ENCODE assay signal across 23 mouse cellular contexts in genomic region chr17:63294961-63295360, GRCm38 (mm10).
DNase-seq lines count a peak whose midpoint lies in the region; ATAC-seq lines count a peak whose summit lies in the region.
"Had no signal": no experiment of that assay in that cellular context is flagged by ENCODE, and none has a peak within 500 bp of the region (broad histone marks: within the 10 kb centered on the region; RNA-seq: fewer than 3 reads in every experiment).

No protein-coding gene starts in this region.

- ATAC-seq in midbrain, embryonic 14.5 days (ENCODE audit: low FRiP score, low TSS enrichment): no peak
- ATAC-seq: forebrain, postnatal 0 days; midbrain, embryonic 13.5 days had no signal

- no peaks in the 10 kb centered on the region for H3K36me3 ChIP-seq in midbrain, embryonic 10.5 days
- H3K36me3 ChIP-seq in midbrain, embryonic 14.5 days (ENCODE audit: control insufficient read depth, insufficient read depth, low read length): no peaks in the 10 kb centered on the region
- H3K36me3 ChIP-seq: heart, embryonic 10.5 days; midbrain, embryonic 13.5 days; stomach, embryonic 15.5 days had no signal

- no peaks in the 10 kb centered on the region; the same call in 1 of the 2 replicates for H3K9me3 ChIP-seq in midbrain, embryonic 10.5 days (replicated peaks)
- H3K9me3 ChIP-seq in midbrain, embryonic 14.5 days (ENCODE audit: control insufficient read depth, low read length): no peaks in the 10 kb centered on the region
- H3K9me3 ChIP-seq: G1E; heart, embryonic 10.5 days; midbrain, embryonic 13.5 days; stomach, embryonic 15.5 days had no signal

- 71% methylated on average over 3 of the region's 3 CpGs for WGBS in midbrain, embryonic 10.5 days
- 66% methylated on average over 3 of the region's 3 CpGs for WGBS in midbrain, embryonic 14.5 days

- no peaks in the 10 kb centered on the region for H3K27me3 ChIP-seq in midbrain, embryonic 10.5 days (ENCODE audit: low read depth, poor library complexity, severe bottlenecking)
- no peaks in the 10 kb centered on the region for H3K27me3 ChIP-seq in midbrain, embryonic 14.5 days (ENCODE audit: control insufficient read depth, insufficient read depth, low read length)
- H3K27me3 ChIP-seq: midbrain, embryonic 13.5 days; stomach, embryonic 15.5 days had no signal

- no peak overlapping the region for H3K4me3 ChIP-seq in midbrain, embryonic 10.5 days
- H3K4me3 ChIP-seq in midbrain, embryonic 14.5 days (replicated peaks; ENCODE audit: low read depth, low read length): no peak overlapping the region
- H3K4me3 ChIP-seq: erythroblast, embryonic 14.5 days; heart, embryonic 10.5 days; midbrain, embryonic 13.5 days; stomach, embryonic 15.5 days had no signal

- no peak overlapping the region for H3K9ac ChIP-seq in midbrain, embryonic 14.5 days (replicated peaks; ENCODE audit: low read length)
- H3K9ac ChIP-seq: forebrain, postnatal 0 days; midbrain, embryonic 13.5 days; stomach, embryonic 15.5 days had no signal

- H3K4me2 ChIP-seq in midbrain, embryonic 14.5 days (ENCODE audit: low read length): no peak overlapping the region
- H3K4me2 ChIP-seq: midbrain, embryonic 13.5 days; stomach, embryonic 15.5 days had no signal

- peak overlapping the region; percentile 46 for H3K27ac ChIP-seq in midbrain, embryonic 10.5 days (replicated peaks)
- H3K27ac ChIP-seq in midbrain, embryonic 14.5 days (replicated peaks; ENCODE audit: low read depth, low read length): no peak overlapping the region
- H3K27ac ChIP-seq: heart, embryonic 10.5 days; kidney, postnatal 0 days; midbrain, embryonic 13.5 days; stomach, embryonic 15.5 days had no signal

- H3K4me1 ChIP-seq in midbrain, embryonic 10.5 days: peaks cover 26% of the 10 kb centered on the region
- H3K4me1 ChIP-seq in midbrain, embryonic 14.5 days (ENCODE audit: control insufficient read depth, insufficient read depth, low read length): peaks cover 4% of the 10 kb centered on the region; the same call in 1 of the 2 replicates
- H3K4me1 ChIP-seq: heart, embryonic 10.5 days; stomach, embryonic 15.5 days had no signal

- DNase-seq in kidney, postnatal 36 days: peak; percentile 12 to 19
- DNase-seq in kidney, adult 9 months: no peak
- DNase-seq in midbrain, embryonic 10.5 days (ENCODE audit: low spot score): no peak
- no peak for DNase-seq in midbrain, embryonic 14.5 days
- peak; percentile 19 for DNase-seq in embryo, embryonic 9.5 days (ENCODE audit: extremely low spot score)
- peak; percentile 39 for DNase-seq in mesoderm, embryonic 11.5 days (ENCODE audit: low read depth, low spot score)
- no peak for DNase-seq in heart, adult 8-10 months (ENCODE audit: low spot score)
- DNase-seq in layer of hippocampus, postnatal 10 days (ENCODE audit: low spot score in 2 of 2): no peak
- DNase-seq: adrenal gland, adult 2 months; cerebellum, adult 18-20 months; forebrain, postnatal 0 days; gastrocnemius, postnatal 10 days; heart, postnatal 14 days; layer of hippocampus, adult 9-11 months; lung, postnatal 14 days; right cerebral cortex, adult 18-20 months; thymus, postnatal 25 days had no signal

Comparison
In these comparisons a context has a peak if more than half of its experiments do, and no peak if none do; other contexts are left out.
1. DNase-seq: peak in kidney, postnatal 36 days (2 of 2), embryo, embryonic 9.5 days (single experiment) and mesoderm, embryonic 11.5 days (single experiment); none in kidney, adult 9 months (single experiment), midbrain, embryonic 10.5 days (single experiment), midbrain, embryonic 14.5 days (single experiment), heart, adult 8-10 months (single experiment) and layer of hippocampus, postnatal 10 days (0 of 2).